Comparison of ENCODE assay signal across 8 mouse cellular contexts in genomic region chr10:20170605-20171088, GRCm38 (mm10). TPM values are rescaled to one million over a fixed set of nuclear protein-coding genes. Genes with fewer than 3 reads are reported as not detected.
A peak's percentile ranks its signal among the peaks of the same experiment; 100 is the strongest.
DNase-seq lines count a peak whose midpoint lies in the region; ATAC-seq and TF ChIP-seq lines count a peak whose summit lies in the region.

No protein-coding gene starts in this region.

- H3K27ac ChIP-seq in forebrain, postnatal 0 days (ENCODE audit: low read depth, low read length), result no peak overlapping the region
- H3K27ac ChIP-seq in liver, embryonic 14.5 days, result no peak overlapping the region
- no peak overlapping the region for H3K27ac ChIP-seq in neural tube, embryonic 12.5 days

- H3K36me3 ChIP-seq in forebrain, postnatal 0 days (ENCODE audit: insufficient read depth), result no peaks in the 10 kb centered on the region
- no peaks in the 10 kb centered on the region for H3K36me3 ChIP-seq in liver, embryonic 14.5 days (replicated peaks; ENCODE audit: control insufficient read depth, insufficient read depth, low read depth)
- no peaks in the 10 kb centered on the region for H3K36me3 ChIP-seq in neural tube, embryonic 12.5 days

- peak overlapping the region; percentile 34 for H3K4me3 ChIP-seq in forebrain, postnatal 0 days (ENCODE audit: low read depth, low read length)
- peak overlapping the region in 1 of 2 experiments; percentile 2; a peak in 1 of 4 replicates for H3K4me3 ChIP-seq in liver, embryonic 14.5 days (ENCODE audit: insufficient read depth in 1 of 2, low read depth in 2 of 2, low read length in 2 of 2)
- 0 out of 2 replicates have a peak overlapping the region, but pooled peaks have one; percentile 15 for H3K4me3 ChIP-seq in neural tube, embryonic 12.5 days

- peak overlapping the region; percentile 49 for H3K9ac ChIP-seq in forebrain, postnatal 0 days
- H3K9ac ChIP-seq in liver, embryonic 14.5 days (replicated peaks), result no peak overlapping the region
- 0 out of 2 replicates have a peak overlapping the region, but pooled peaks have one; percentile 10 for H3K9ac ChIP-seq in neural tube, embryonic 12.5 days

- intact Hi-C loops in heart, postnatal 36 days (cut with DNase I), result no loop called here

- H3K4me1 ChIP-seq in forebrain, postnatal 0 days (ENCODE audit: insufficient read depth), result peaks cover 11% of the 10 kb centered on the region; the same call in 1 of the 2 replicates
- H3K4me1 ChIP-seq in liver, embryonic 14.5 days (replicated peaks; ENCODE audit: control insufficient read depth in 2 of 2, insufficient read depth in 2 of 2, low read length in 1 of 2), result peaks cover 0 to 28% of the 10 kb centered on the region in 2 experiments; a peak in 2 of 4 replicates
- H3K4me1 ChIP-seq in neural tube, embryonic 12.5 days, result peaks cover 15% of the 10 kb centered on the region

- no peak for TF ChIP-seq EP300 in liver, embryonic 14.5 days (IDR thresholded peaks at IDR 0.05; ENCODE audit: low read depth)

- peak; percentile 99 for ATAC-seq in forebrain, postnatal 0 days
- ATAC-seq in liver, embryonic 14.5 days (ENCODE audit: insufficient read depth), result peak; percentile 56; the same call in 1 of the 2 replicates
- peak; percentile 98 for ATAC-seq in neural tube, embryonic 12.5 days (ENCODE audit: low FRiP score, low read depth)

- peak; percentile 97 for TF ChIP-seq CTCF in forebrain, postnatal 0 days (IDR thresholded peaks at IDR 0.05; ENCODE audit: low read depth)
- TF ChIP-seq CTCF in liver, embryonic 14.5 days (IDR thresholded peaks at IDR 0.05; ENCODE audit: low read depth), result peak; percentile 86

- 10% methylated on average over 11 of the region's 11 CpGs for WGBS in forebrain, postnatal 0 days
- whole genome bisulfite sequencing in liver, embryonic 14.5 days (ENCODE audit: insufficient replicate concordance), result 74% methylated on average over 11 of the region's 11 CpGs
- WGBS in neural tube, embryonic 12.5 days, result 38% methylated on average over 11 of the region's 11 CpGs

- DNase-seq in MN1 (ENCODE audit: low spot score), result peak; percentile 96
- peak; percentile 83 for DNase-seq in cerebellum, adult 8-10 months
- peak; percentile 89 for DNase-seq in forebrain, postnatal 0 days
- peak; percentile 38 to 41 for DNase-seq in heart, postnatal 36 days
- DNase-seq in layer of hippocampus, adult 18-20 months (ENCODE audit: low spot score in 2 of 2), result peak; percentile 85 to 94
- no peak for DNase-seq in liver, embryonic 14.5 days (ENCODE audit: low read depth in 3 of 3, low spot score in 3 of 3)
- peak; percentile 19 for DNase-seq in thymus, postnatal 25 days

- H3K4me2 ChIP-seq in forebrain, postnatal 0 days (ENCODE audit: low read depth), result peak overlapping the region; percentile 61
- no peak overlapping the region for H3K4me2 ChIP-seq in liver, embryonic 14.5 days (ENCODE audit: low read depth)
- H3K4me2 ChIP-seq in neural tube, embryonic 12.5 days (replicated peaks), result peak overlapping the region; percentile 57

- H3K27me3 ChIP-seq in forebrain, postnatal 0 days (ENCODE audit: insufficient read depth, low read length), result no peaks in the 10 kb centered on the region
- H3K27me3 ChIP-seq in liver, embryonic 14.5 days (ENCODE audit: control insufficient read depth, insufficient read depth, low read length), result no peaks in the 10 kb centered on the region
- no peaks in the 10 kb centered on the region for H3K27me3 ChIP-seq in neural tube, embryonic 12.5 days (replicated peaks)

- H3K9me3 ChIP-seq in forebrain, postnatal 0 days (ENCODE audit: low read length), result no peaks in the 10 kb centered on the region
- H3K9me3 ChIP-seq in liver, embryonic 14.5 days (ENCODE audit: control insufficient read depth, low read length), result no peaks in the 10 kb centered on the region
- no peaks in the 10 kb centered on the region for H3K9me3 ChIP-seq in neural tube, embryonic 12.5 days

RNA-seq across cellular contexts. Expression of gene Map7, which starts 22.4 kb away (rescaled TPM):
- total RNA-seq in forebrain, postnatal 0 days (2014; rRNA removed), result 6.9 and 14.5 TPM in 2 replicates
- 4.3 and 6.3 TPM in 2 replicates for polyA plus RNA-seq in forebrain, postnatal 0 days (2015; fragmentation: Nextera tagmentation; extraction: Ambion mirVana)
- total RNA-seq in heart, postnatal 36 days (2021), result 10 to 100 TPM; 21.0 to 23.3 TPM
- total RNA-seq in layer of hippocampus, adult 18-20 months (2021), result 100 to 1,000 TPM; 117 to 134 TPM
- polyA plus RNA-seq in liver, embryonic 14.5 days (2012; rRNA removed), result 2.1 and 2.2 TPM in 2 replicates
- polyA plus RNA-seq in liver, embryonic 14.5 days (2014; fragmentation: Nextera tagmentation; extraction: Ambion mirVana), result 2.3 and 3.1 TPM in 2 replicates
- polyA plus RNA-seq in neural tube, embryonic 12.5 days (2016; fragmentation: Nextera tagmentation; extraction: Ambion mirVana), result 7.8 and 9.3 TPM in 2 replicates

Comparison
In these comparisons a context has a peak if more than half of its experiments do, and no peak if none do; other contexts are left out.
1. DNase-seq: peak in MN1 (single experiment), cerebellum, adult 8-10 months (single experiment), forebrain, postnatal 0 days (single experiment), heart, postnatal 36 days (2 of 2), layer of hippocampus, adult 18-20 months (2 of 2) and thymus, postnatal 25 days (single experiment); none in liver, embryonic 14.5 days (0 of 3).
2. Peak in every context shown above with its lines, with median percentiles within 50 percentile points of each other: ATAC-seq.